Mouse (Mus musculus) G1E (cell line): ENCODE results near the gene Adm. TPM values are rescaled to one million over a fixed set of nuclear protein-coding genes. Genes with fewer than 3 reads are reported as not detected.

Source experiments
- ATAC-seq: 2 replicates; pipeline ENCODE4 v1.8.0; 2016; ENCODE audit warnings: mild to moderate bottlenecking; ENCODE audit not compliant: insufficient number of reproducible peaks, poor library complexity, low FRiP score, severe bottlenecking; ENCODE audit errors: extremely low read depth
- DNase-seq: peaks from one replicate; pipeline ENCODE4 v3.0.0; 2012; ENCODE audit warnings: low spot score
- H3K27me3 ChIP-seq: 2 replicates; pipeline ENCODE4 v1.6.1; 2012; ENCODE audit warnings: mild to moderate bottlenecking, low read length, inconsistent platforms; ENCODE audit not compliant: insufficient read depth
- H3K36me3 ChIP-seq: replicated peaks from 2 replicates; pipeline ENCODE3; 2012; ENCODE audit warnings: mild to moderate bottlenecking, inconsistent platforms
- H3K4me1 ChIP-seq: 2 replicates; pipeline ENCODE4 v1.6.1; 2012; ENCODE audit warnings: low read depth, low read length, inconsistent platforms, mixed read lengths; ENCODE audit not compliant: insufficient read depth
- H3K4me3 ChIP-seq: 2 replicates; pipeline ENCODE4 v1.5.1; 2012; ENCODE audit warnings: low read depth, mild to moderate bottlenecking, inconsistent platforms, low read length, moderate library complexity, mixed read lengths
- H3K9me3 ChIP-seq: replicated peaks from 2 replicates; pipeline ENCODE4 v1.6.1; 2012; ENCODE audit warnings: inconsistent platforms
- CTCF ChIP-seq: IDR thresholded peaks from 2 replicates; pipeline ENCODE4 v1.5.1; 2012; ENCODE audit warnings: low read depth, low read length, inconsistent platforms, mixed read lengths
- GATA1 ChIP-seq: IDR thresholded peaks from 2 replicates; pipeline ENCODE4 v1.6.1; 2012; ENCODE audit warnings: borderline replicate concordance, low read length, inconsistent platforms, mixed read lengths
- GATA2 ChIP-seq: IDR thresholded peaks from 2 replicates; pipeline ENCODE4 v1.6.1; 2012; ENCODE audit warnings: low read depth, low read length, inconsistent platforms, borderline replicate concordance
- POLR2AphosphoS5 ChIP-seq: IDR thresholded peaks from 2 replicates; pipeline ENCODE4 v1.6.1; 2012; ENCODE audit warnings: low read depth, low read length, inconsistent platforms; ENCODE audit not compliant: insufficient replicate concordance
- TAL1 ChIP-seq: conservative IDR thresholded peaks from 2 replicates; pipeline ENCODE4 v1.6.1; 2012; ENCODE audit warnings: low read depth, low read length, inconsistent platforms, mixed read lengths
- polyA plus RNA-seq: library from polyadenylated mRNA; stranded (reverse); fragments of >175 nt; gene quantifications from 2 replicates; pipeline ENCODE4 v1.2.3, GENCODE M21; 2012
- total RNA-seq, 2 experiments: library from RNA; stranded (forward) in 1 of 2; stranded (reverse) in 1 of 2; fragments of 200-1000 nt in 1 of 2; fragments of >200 nt in 1 of 2; fragmentation: Nextera tagmentation in 1 of 2; gene quantifications; 2 replicates each; pipeline ENCODE4 v1.2.3; 2014 to 2017

The Adm gene
- total and polyA plus RNA-seq, 3 experiments = not detected

DNA sequence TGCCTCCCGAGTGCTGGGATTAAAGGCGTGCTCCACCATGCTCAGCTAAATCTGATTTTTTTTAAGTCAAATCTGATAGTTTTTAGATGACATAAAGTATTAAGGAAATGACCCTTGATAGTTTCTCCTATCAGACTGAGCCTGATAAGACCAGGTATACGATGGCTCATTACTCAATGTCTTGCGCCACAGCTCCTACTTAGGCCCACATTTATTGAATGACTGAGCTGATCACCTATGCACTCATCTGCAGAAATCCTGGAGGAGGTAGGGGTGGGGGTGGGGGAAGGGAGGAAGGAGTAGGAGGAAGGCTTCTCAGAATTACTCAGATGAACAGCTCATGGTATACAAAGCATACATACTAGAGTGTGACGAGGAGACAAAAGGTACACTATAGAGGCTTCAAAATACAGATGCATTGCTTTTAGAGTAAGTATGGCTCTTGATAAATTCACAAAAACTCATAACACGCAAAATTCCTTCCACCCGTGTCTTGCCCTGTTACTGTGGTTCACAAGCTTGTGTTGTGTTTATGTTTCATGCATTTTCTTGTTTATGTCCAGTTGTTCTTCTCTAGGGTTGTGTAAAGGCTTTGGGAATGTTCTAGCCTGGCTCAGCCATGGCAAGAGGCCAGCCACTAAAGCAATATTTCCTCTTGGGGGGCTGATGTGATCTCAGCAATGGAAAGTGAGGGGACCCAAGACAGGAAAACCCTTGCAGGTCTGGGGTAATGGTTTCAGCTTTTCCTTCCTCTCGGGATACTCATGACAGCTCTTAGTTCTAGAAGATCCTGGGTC lies 19.3 kb downstream of the Adm start:
- Histone ChIP-seq H3K9me3 (no peaks in the 10 kb centered on the region), H3K36me3 (no peaks in the 10 kb centered on the region), H3K27me3 (peaks cover 3% of the 10 kb centered on the region), H3K4me1 (no peaks in the 10 kb centered on the region), H3K4me3 (no peak overlapping the region)
- TF ChIP-seq TAL1 (no peak), CTCF (no peak), GATA2 (no peak), POLR2AphosphoS5 (no peak)
- ATAC-seq = no peak
- no peak for DNase-seq

DNA sequence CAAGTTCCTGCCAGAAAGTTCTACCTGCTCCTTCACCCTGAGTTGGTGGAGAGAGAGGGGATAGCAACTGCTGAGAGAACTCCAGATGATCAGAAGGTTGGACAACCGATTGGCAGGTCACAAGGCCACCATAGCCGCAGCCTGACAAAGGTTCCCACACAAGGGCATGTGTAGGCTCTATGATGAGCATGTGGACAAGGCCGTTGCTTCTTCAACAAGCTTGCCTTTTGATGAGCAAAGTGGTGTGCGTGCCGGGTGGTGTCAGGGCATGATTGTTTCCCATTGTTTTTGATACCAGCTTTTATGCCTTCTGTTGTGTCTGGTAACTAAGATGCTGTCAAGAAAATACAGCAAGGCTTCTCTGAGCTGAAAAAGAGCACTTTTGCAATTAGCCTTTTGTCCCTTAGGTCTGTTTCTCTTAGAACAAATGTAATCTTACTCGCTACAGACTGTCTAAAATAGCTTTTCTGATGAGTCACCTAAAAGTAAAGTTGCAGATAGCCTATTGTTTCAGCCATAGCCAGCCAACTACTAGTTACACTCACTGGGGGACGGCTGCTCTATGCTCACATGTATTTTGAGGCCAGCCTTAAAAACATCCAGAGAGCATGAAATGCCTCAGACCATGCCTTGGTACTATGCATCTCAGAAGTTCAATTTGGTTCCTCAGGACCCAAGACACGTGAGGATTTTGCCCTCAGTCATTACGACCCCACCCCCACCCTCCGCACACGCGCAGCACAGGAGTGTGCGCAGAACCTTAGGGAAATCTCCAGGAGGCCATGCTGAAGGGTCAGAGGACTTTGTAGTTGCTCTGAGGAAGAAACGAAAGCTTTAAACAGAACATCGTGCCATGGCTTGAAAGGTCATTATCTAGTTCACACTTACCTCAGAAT lies 20.3 kb downstream of the Adm start:
- DNase-seq (no peak), ATAC-seq (no peak)
- Histone ChIP-seq H3K36me3 (no peaks in the 10 kb centered on the region), H3K4me3 (no peak overlapping the region), H3K9me3 (no peaks in the 10 kb centered on the region), H3K27me3 (peaks cover 3% of the 10 kb centered on the region), H3K4me1 (no peaks in the 10 kb centered on the region)
- TF ChIP-seq CTCF (no peak), TAL1 (no peak), GATA1 (no peak)

GRCm38 (mm10) chr7:110648455-110649085 lies 21.1 kb downstream of the Adm start:
- H3K36me3 ChIP-seq = no peaks in the 10 kb centered on the region
- DNase-seq (no peak), ATAC-seq (no peak)
- no peaks in the 10 kb centered on the region for H3K9me3 ChIP-seq
- H3K4me3 ChIP-seq = no peak overlapping the region
- no peaks in the 10 kb centered on the region for H3K4me1 ChIP-seq
- peaks cover 3% of the 10 kb centered on the region for H3K27me3 ChIP-seq
- no peak for TF ChIP-seq POLR2AphosphoS5
- no peak for TF ChIP-seq TAL1
- no peak for TF ChIP-seq CTCF
- TF ChIP-seq GATA2 = no peak
- no peak for TF ChIP-seq GATA1

GRCm38 (mm10) chr7:110649133-110649987 lies 21.9 kb downstream of the Adm start:
- ATAC-seq = no peak
- TF ChIP-seq GATA2 (no peak), GATA1 (no peak), POLR2AphosphoS5 (no peak), CTCF (no peak), TAL1 (no peak)
- H3K4me1 ChIP-seq = no peaks in the 10 kb centered on the region
- H3K27me3 ChIP-seq = peaks cover 4% of the 10 kb centered on the region
- H3K36me3 ChIP-seq = no peaks in the 10 kb centered on the region
- no peak overlapping the region for H3K4me3 ChIP-seq
- no peak for DNase-seq
- no peaks in the 10 kb centered on the region for H3K9me3 ChIP-seq

- DNase-seq (no peak), ATAC-seq (no peak)
- Histone ChIP-seq H3K9me3 (no peaks in the 10 kb centered on the region), H3K4me3 (no peak overlapping the region), H3K27me3 (peaks cover 6% of the 10 kb centered on the region), H3K4me1 (no peaks in the 10 kb centered on the region), H3K36me3 (no peaks in the 10 kb centered on the region)
- no peak for TF ChIP-seq TAL1
- TF ChIP-seq GATA1 = no peak
- TF ChIP-seq GATA2 = no peak
- TF ChIP-seq CTCF = no peak
- no peak for TF ChIP-seq POLR2AphosphoS5
Observed at GRCm38 (mm10) chr7:110650491-110650890, 23.0 kb downstream of the Adm start.
